Mouse (Mus musculus) adrenal gland, adult 18-20 months (tissue): Measurements from ENCODE around the gene Antxr1. TPM values are rescaled to one million over a fixed set of nuclear protein-coding genes. Genes with fewer than 3 reads are reported as not detected.

ENCODE experiments used
- DNase-seq, 2 experiments: peaks; one replicate each; pipeline ENCODE4 v3.0.0; 2021 to 2022; ENCODE audit warnings: low spot score in 2 of 2
- total RNA-seq, 2 experiments: library from RNA; stranded (reverse); gene quantifications; 1 replicate in 1 of 2; 2 replicates in 1 of 2; pipeline ENCODE4 v1.2.3; 2021

Gene Antxr1
- total RNA-seq, 2 experiments from 2014 or later: 9.4 to 20.1 TPM

DNA sequence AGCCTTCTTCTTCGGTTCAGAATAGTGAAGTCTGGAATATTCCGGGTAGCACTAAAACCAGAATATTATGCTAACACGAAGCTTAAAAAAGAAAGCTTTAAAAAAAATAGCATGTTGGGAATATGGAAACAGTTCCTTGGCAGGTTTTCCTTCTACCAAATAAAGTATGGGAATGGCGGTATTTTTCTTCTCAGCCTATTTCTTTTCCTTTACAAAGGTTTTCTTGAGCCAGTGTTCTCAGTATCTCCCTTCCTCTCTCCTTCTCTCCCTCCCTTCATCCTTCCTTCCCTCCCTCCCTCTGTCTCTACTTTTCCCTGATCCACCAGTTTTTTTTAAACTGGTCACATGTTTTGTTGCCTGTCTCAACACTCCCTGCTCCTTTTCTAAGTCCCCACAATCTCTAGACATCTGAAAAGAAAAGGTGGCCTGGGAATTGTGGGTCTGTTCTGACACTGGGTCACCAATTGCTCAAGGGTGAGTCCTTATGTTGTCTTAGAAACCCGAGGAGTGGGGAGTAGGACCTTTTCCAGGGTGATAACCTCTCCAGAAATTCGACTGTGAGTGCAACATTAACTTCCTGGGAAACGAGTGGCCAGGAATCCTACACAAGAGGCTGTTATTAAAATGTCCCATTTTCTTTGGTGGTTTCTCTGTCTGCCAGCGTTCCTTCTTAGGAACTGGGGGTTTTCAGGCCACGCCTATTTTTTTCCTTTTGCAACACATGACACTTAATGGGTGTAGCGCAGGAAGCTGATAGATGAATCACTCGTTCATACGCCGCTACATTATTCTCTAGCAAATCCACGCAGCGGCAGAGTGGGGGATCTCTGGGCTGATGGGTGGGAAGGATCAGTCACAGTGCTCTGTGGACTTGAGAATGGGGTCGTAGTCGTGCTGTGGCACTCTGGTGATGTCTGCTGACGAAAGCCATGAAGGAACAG is 42.4 kb downstream of the Antxr1 start:
- DNase-seq: no peak

DNA sequence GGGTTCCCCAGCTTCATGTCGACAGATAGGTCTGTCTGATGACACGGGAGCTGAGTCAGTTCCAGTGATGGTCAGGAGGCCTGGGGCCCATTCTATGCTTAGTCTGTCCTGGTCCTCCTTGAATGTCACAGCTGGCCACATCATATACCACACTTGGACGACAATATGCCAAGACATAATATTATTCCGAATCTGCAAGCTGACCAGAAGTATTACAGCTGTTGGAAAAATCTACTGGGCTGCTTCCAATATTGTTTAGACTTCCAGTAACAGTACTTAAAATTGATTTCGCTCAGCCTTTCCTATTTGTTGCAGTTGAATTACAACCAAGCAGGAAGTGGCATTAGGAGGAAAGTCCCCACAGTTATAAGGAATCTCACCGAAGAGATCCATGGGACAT is 48.4 kb downstream of the Antxr1 start:
- DNase-seq: no peak

DNA sequence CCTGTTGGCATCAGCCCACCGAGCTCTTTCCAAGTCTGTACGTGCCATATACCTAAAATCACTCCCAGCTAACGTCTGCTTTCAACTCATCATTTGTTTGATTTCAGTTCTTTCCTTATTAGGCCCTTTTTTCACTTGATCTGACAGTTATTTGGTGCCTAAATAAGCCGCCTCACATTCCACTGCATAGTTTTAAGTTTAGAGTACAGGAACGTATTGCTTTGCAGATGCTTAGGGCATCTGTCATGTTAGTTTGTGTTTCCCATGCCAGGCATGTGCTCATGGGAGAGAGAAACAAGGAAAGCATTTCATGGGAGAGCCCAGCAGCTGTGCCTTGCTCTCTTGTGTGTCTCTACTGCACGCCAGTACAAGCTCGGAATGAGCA is 50.3 kb downstream of the Antxr1 start:
- DNase-seq: no peak

DNA sequence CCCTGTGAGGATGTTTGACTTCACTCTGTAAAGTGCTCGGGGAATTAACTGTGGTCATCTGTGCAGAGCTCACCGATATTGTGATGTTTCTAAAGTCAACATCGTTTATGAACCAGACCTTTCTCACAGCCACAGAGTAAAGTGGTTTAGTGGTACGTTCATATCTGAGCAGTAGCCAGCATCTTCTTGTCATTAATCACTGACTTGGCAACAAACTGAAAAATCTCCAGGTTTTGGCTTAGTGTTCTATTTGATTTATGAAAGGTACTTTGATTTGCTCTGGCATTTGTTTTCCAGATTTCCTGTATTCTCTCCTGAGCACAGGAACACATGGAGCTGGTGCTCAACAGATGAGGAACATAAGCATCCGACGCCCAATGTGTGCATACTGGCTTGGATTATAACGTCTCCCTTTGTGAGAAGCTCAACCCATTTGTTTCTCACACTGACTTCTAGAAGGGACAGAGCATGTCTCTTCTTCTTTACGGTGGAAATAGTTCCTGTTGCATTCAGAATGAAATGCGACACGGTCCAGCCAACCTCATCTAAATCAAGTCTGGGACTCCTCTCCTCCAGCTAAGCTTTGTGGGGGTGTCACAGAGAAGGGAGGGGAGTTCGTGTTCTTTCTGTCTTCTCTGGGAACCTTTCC is 50.8 kb downstream of the Antxr1 start:
- no peak for DNase-seq

DNA sequence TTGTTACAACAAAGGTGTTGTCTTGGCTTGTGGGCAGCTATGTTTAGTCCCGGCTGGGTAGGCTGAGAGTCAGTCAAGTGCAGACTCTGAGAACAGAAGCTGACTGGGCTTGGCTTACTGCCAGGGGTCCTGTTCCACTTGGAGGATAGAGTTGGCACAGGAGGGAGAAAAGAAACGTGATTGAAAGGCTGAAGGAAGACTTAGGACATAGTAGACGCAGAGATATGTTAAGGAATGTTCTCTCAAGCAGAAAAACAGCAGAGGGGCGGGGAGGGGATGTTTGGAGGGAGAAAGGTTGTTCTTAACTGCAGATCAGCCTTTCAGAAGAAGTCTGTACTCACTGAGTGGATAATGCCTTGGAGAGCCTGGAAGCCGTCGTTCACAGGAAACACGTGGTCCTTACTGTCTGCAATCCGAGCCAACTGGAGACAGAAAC is 53.3 kb downstream of the Antxr1 start:
- DNase-seq: peak in 1 of 2 experiments; percentile 22

DNA sequence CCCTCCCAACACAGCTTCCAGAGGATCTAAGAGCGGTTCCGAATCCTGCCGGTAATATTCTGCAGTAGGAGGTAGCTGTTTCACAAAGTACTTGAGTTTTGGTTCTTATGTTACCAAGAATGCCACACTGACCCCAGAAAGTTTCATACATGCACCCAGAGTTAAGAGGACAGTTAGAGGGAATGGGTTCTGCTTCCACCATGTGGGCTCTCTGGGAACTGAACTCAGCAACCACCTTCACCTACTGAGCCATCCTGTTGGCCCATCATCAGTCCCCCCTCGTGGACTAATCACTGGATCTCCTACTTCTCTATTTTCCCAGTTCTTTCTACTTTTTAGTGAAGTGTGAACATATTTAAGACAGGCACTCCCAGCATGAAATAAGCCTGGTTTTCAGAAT is 53.9 kb downstream of the Antxr1 start:
- DNase-seq: no peak

DNA sequence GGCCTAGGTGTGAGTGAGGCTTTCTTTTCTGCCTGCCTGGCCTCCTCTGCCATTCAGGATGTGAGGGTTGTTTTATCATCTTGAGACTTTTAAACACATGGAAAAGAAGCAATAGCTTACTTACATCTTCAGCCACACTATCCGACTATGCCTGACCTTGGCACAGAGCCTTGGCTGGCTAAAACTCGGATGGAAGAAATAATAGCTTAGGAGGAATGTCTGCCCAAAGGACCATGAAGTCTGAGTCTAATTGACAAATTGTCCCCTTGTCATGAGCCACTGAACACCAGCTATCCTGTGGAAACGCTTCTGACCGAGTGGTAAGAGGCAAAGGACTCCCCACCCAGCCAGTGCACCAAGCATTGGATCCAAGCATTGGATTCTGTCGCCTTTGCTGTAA is 57.5 kb downstream of the Antxr1 start:
- DNase-seq: no peak

DNA sequence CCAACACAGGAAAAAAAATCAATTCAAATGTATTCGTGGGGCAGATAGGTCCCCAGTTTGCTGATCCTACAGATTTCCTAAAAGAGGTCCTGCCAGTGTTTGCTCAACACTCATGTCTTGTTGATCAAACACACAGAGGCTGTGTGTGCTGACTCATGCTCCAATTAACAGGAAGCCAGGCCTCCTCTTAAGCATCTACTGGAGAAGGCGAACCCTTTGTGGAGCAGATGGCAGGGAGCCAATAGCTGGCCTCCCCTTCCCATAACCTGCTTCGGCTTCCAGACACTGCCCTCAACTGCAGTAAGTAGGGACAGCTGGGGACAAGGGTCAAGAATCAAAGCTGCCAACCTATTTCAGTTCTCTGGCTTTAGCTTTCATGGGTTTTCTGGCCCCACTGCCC is 58.1 kb downstream of the Antxr1 start:
- DNase-seq: no peak

DNA sequence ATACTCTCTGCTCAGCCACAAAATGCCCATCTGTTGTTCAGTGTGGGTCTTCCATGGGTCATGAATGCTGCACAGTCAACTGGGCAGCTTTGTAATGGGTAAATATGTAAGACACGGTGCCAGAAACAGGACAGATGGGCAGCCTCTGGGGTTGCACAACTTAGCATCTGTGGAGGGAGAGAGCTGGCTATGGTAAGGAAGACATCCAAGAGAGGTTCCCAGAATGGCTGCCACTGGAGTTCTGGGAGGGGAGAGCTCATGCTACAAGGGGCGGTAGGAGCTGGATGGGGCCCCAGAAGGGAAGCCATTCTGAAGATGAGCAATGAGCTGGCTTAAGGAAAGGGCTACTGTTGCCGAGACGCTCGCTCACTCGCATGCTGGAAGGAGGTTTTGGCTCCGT is 58.7 kb downstream of the Antxr1 start:
- DNase-seq: no peak

DNA sequence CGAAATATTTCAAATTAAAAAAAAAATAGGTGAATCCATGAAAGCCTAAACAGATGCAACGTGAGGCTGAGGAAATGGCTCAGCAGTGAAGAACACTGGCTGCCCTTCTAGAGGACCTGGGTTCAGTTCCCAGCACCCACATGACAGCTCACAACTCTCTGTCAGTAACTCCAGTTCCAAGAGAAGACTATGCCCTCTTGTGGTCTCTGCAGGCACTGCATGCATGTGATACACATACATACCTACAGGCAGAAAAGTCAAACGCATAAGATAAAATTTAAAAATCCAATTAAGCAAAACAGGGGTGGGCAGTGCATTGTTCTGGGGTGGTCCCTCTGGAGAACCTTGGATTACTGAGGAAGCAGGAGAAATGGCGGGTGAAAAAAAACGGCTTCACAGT is 60.8 kb downstream of the Antxr1 start:
- no peak for DNase-seq

DNA sequence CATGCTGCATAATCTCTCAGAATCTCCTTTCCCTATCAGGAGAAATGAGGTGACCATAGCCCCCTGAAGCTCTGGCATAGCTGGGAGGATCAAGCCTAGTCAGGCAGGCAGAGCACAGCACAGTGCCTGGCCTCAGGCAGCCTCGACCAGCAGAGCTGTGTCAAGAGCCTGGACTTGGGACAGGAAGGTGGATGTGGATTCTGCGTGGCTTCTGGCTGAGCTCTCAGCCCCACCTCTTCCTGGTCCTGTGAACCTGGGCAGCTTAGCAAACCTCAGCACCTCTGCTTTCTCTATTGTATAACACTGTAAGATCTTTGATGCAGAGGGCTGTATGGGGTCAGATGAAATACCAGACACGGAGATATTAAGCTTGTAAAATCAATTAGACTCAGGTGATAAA is 61.8 kb downstream of the Antxr1 start:
- DNase-seq: no peak

DNA sequence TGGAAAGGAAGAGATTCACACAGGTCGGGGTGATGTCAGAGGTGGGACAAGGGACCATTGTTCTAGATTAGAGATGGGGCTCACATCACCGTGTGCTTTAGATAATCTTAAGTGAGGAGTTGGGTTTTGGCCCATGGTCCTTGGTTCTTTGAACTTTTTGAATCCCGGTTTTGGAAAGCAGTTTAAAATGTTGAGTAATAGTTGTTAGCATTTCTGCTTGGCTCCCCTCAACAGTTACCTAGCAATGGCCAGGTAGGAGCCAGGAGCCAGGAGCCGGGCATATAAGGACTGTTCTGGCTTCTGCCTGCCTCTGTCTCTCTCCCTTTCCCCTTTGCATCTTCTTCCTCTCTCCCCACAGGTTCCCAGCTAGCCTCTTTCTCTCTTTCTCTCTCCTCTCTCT is 62.5 kb downstream of the Antxr1 start:
- DNase-seq: no peak

DNA sequence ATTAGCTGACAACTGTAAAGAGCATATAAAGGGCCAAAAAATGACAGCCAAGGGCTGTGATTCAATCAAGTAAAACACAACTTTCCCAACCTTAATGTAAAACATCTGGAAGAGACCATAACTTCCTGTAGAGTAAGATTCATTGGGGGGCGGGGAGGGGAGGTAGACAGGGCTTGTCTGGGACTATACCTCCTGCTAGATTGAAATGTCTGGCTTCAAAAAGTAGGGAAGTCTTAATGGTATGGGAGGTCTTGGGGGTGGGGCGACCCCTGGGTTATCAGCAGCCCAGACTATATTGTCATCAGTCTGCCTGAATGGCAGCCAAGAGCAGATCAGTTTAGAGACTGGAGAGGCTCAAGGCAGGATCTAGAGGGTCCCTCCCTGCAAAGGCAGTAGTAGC is 63.4 kb downstream of the Antxr1 start:
- no peak for DNase-seq

DNA sequence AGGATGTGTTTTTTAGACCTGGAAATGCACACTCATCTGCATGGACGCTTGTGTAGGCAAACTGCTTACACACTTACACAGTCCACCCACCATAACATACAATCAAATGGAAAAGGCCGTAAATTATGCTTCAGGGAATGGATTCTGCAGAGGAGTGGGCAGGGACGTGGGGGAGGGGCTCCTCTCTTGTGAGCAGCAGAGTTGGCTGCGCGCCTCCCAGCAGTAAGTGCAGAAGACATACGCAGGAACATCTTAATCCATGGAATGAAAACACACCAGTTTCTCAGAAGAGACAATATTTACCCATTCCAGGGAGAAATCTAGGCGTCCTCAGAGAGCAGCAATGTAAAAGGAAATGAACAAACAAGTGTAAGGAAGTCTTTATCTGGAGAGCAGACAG is 65.2 kb downstream of the Antxr1 start:
- no peak for DNase-seq

DNA sequence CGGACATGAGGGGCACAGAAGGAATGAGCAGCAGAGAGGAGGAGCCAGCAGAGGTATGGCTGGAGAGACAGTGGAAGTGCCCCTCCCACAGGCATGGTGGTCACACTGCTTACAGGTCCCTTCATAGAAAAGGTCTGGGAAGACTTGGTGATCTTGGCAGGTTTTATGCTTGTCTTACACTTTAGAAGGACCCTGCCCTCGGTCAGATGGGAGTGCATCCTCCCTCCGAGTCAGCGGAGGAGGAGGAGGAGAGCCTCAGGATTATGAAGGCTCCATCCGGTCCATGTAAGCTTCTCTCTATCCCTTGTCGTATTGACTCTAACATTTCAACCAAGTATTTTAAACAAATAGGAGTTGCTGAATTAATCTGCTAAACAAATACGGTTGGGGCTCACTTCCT is 65.7 kb downstream of the Antxr1 start:
- DNase-seq: no peak

DNA sequence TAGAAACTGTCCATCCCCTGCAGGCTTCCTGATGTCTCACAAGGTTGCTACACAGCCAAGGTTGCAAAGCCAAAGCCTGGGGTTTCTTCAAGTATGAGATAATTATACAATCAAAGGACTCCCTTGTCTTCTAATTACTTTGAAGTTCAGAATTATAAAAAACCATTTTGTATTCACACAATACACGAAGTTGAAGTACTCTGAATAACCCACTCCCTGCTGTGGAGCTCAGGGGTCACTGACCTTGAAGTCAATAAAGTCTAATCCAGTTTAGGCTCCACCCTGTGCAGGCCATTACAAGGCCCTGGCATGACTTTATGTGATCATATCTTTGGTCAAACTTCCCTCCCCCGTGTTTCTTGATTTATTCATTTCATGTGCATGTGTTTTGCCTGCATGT is 73.0 kb downstream of the Antxr1 start:
- no peak for DNase-seq

DNA sequence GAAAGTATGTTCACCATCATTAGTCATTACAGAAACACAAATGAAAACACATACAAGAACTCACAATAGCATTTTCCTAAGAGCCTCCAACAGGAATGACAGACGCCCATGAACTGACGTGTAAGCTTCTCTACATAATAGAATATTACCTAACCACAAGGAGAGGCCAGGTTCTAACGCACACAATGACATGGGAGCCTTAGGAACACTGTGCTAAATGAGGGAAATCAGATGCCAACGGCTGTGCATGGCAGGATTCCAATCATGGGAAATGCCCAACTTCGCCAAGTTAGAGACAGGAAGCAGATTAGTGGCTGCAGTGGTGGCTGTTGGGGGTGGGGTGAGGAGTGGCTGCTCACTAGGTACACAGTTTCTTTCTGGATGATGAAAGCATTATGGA is 76.6 kb downstream of the Antxr1 start:
- no peak for DNase-seq

DNA sequence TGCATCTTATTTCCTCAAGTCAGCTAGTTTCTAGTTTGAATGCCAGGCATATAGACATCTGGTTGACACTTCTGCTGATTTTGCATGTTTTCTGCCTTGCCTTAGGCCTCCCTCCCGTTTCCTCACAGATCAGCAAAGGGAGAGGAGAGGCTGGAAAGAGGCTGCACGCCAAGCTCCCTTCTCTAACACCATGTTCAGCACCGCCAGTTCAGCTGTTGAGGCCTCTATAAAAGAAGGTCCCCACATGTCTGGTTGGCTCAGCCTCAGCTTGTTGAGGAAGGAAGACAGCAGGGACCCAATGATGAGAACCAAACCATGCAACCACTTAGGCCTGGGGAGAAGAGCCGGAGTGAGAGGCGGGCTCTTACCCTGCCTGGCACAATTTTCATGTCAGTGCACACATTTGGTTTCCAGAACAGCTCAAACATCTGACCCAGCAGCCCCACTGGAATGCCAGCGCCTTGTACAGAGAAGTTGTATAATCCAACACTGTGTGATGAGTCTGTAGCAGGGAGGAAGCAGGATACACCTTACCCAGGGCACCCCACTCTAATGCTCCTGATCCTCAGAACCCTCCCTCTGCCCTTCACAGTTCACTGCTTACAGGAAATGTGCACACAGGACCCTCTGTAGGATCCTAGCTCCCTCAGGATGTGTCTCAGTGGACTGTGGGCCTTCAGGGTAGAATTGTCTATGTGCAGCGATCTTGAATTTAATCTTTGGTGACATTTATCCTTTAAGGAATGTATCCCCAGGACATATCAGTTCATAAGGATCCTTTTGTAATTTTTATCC is 77.4 kb downstream of the Antxr1 start:
- no peak for DNase-seq

DNA sequence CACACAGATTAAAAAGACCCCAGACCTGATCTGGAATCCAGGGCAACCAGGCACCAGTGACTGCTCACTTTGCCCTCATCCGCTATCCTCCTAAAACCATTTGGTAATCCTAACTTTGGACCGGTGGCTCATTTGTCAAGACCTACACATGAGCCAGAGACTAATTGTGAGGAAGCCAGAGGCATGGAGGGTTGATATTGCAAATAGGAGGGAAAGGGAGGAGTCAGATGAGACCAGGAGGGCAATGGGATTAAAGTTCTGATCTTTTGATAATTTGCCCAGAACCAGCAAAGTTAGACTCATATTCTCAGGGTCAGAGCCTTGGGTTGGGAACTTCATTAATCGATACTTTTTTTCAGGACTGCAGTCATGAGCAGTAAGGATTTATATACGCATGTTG is 78.2 kb downstream of the Antxr1 start:
- no peak for DNase-seq

DNA sequence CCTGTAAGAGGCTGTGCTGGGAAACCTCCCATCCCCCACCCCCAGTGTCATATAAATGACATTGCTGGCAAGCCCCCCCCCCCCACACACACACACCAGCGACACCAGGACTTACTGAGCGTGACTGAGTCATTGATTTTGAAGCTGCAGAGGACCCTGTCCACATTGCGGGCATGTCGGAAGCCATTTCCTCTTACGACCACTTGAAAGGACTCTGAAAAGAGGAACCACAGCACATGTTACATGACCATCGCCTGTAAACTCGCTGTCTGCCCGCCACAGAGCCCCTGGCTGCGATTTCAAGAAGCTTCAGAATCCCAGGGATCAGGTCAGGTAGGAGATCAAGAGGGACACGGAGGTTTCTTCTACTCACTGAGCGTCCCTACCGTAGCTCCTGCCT is 80.0 kb downstream of the Antxr1 start:
- no peak for DNase-seq

DNA sequence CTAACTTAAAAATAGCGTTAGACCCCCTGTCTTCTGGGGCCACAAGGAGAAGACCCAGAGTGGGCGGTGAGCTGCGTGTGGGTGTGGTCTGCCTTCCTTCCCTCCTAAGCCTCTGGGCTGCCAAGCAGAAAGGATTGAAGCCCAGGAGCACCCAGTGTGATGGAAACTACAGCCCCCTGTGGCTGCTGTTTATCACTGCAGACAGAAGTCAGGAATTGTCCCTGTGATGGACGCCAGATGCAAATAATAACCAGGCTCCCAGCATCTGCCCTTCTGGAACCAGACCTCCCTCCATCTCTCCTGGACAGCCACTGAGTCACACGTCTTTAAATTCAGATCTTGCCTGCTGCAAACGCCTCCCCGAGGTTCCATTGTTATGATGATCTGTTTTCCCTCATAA is 80.9 kb downstream of the Antxr1 start:
- no peak for DNase-seq

DNA sequence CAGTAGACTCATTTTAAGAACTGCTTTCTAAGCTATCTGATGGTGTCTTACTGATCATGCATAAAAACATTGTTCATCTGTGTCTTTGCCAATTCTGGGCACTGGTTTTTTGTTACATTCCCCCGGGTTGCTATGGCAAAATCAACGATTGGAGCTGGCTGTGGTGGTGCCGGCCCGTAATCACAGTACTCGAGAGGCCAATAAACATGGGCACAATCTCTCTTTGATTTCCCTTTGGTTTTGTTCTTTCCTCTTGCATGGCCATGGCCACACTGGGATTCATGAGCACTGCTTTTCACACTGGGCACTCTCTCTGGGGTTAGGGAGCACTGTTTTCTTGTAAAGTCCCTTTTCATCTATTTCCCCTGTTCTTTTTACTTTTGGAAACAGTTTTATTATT is 83.9 kb downstream of the Antxr1 start:
- DNase-seq: no peak
